Mouse (Mus musculus) hindbrain, embryonic 10.5 days (tissue): ENCODE results near the gene Wdr35. TPM values are rescaled to one million over a fixed set of nuclear protein-coding genes. Genes with fewer than 3 reads are reported as not detected.

Experiments used
- DNase-seq: peaks from one replicate; pipeline ENCODE4 v3.0.0-alpha.2; 2017; ENCODE audit warnings: low spot score
- H3K27ac ChIP-seq: fragments of 300-500 bp; sonication (generic); 2 replicates; pipeline ENCODE4 v1.5.1; 2016; ENCODE audit warnings: mild to moderate bottlenecking, moderate library complexity
- H3K27me3 ChIP-seq: fragments of 300-500 bp; sonication (generic); 2 replicates; pipeline ENCODE4 v1.6.1; 2016; ENCODE audit warnings: mild to moderate bottlenecking; ENCODE audit not compliant: poor library complexity, insufficient read depth, severe bottlenecking
- H3K36me3 ChIP-seq: fragments of 300-500 bp; sonication (generic); 2 replicates; pipeline ENCODE4 v1.6.1; 2016; ENCODE audit warnings: mild to moderate bottlenecking, moderate library complexity
- H3K4me1 ChIP-seq: fragments of 300-500 bp; sonication (generic); replicated peaks from 2 replicates; pipeline ENCODE4 v1.6.1; 2016; ENCODE audit warnings: mild to moderate bottlenecking
- H3K4me3 ChIP-seq: fragments of 300-500 bp; sonication (generic); 2 replicates; pipeline ENCODE4 v1.5.1; 2016; ENCODE audit warnings: mild to moderate bottlenecking, moderate library complexity
- H3K9me3 ChIP-seq: fragments of 300-500 bp; sonication (generic); 2 replicates; pipeline ENCODE4 v1.6.1; 2016; ENCODE audit warnings: mild to moderate bottlenecking, moderate library complexity
- WGBS: fragments of 180-500 bp; shearing (Covaris S2); methylation state at CpG from one replicate; pipeline ENCODE4 v1.1.7; 2016; 5-methylcytosine and 5-hydroxymethylcytosine counted together
- polyA plus RNA-seq: library from polyadenylated mRNA; unstranded; fragments of >200 nt; fragmentation: Nextera tagmentation; extraction: Ambion mirVana; gene quantifications from 2 replicates; pipeline ENCODE4 v1.2.1, GENCODE M21; 2016

Wdr35 gene
- polyA plus RNA-seq, 1 experiment from 2014 or later = 21.1 TPM

DNA sequence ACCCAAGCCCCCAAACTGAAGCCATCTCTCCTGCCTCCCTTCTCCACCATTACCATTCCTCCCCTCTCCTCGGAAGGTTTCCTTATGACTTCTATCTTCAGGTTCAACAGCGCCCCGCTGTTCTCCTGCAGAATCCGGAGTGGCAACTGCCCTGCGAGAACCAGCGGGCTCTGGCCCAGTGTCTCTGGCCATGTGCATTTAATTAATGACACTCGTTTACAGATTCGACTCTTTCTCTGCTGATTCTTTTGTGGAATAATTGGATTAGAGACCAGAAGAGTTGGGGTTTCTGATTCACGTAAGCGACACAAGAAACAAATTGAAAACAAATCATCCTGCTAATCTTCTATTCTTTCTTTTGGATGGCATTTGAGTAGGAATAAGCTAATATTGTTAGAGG, 20.6 kb upstream of the Wdr35 start:
- H3K4me1 ChIP-seq = peaks cover 4% of the 10 kb centered on the region
- peaks cover 25% of the 10 kb centered on the region for H3K27me3 ChIP-seq
- H3K27ac ChIP-seq = no peak overlapping the region
- no peak for DNase-seq
- no peaks in the 10 kb centered on the region for H3K9me3 ChIP-seq
- no peaks in the 10 kb centered on the region for H3K36me3 ChIP-seq
- 68% methylated on average over 10 of the region's 10 CpGs for WGBS
- no peak overlapping the region for H3K4me3 ChIP-seq

DNA sequence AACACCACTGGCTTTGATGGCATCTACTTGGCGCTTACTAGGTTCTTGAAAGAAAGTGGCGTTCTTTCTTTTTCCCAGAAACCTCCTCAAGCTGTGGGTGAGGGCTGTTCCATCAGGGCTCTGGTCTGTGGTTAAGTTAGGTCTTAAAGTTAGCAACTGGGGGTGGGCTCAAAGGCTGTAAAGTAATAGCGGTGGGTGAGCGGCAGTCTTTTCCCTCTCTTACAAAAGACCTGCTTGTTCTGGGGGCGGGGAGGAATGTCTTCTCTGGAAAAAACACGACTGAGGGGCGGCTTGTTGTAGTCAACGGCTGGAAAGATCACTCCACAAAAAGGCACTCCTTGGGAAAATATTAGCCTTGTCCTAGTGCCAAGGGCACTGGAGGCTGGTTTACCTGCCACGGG, 19.5 kb upstream of the Wdr35 start:
- 45% methylated on average over 9 of the region's 9 CpGs for WGBS

DNA sequence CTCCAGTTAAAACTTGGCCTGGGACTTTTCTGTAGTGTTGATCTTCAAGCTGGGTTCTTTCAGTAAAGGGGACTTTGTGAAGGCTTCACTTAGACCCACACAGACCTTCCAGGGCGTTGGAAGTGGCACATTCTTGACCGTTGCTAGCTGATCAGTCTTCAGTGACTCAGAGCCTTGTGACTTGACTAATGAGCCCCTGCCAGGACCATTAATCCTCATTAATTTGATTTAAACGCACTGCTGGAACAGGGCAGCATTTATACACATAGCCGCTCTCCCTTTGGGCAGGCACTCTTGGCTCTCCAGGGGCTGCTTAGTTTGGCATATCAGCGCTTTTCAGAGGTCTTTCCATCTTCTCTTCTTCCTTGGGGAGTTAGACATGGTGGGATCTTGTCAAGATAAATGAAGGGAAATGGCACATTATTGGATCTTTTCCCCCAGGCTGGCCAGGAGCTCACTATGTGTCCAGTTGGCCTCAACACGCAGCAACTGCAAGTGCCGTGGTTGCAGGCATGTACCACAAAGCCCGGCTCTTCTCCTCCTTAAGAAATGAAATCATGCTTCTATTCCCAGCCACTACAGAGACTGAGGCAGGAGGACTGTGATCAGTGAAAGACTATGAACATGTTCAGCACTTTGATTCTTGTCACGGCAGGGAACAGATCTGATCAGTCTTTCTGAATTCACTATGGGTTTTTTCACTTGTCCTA, 11.9 kb upstream of the Wdr35 start:
- 0 out of 2 replicates have a peak, but pooled peaks cover 3% of the 10 kb centered on the region for H3K4me1 ChIP-seq
- 76% methylated on average over 9 of the region's 9 CpGs for WGBS
- no peak for DNase-seq
- H3K36me3 ChIP-seq = no peaks in the 10 kb centered on the region
- H3K4me3 ChIP-seq = no peak overlapping the region
- H3K9me3 ChIP-seq = no peaks in the 10 kb centered on the region
- no peak overlapping the region for H3K27ac ChIP-seq
- H3K27me3 ChIP-seq = no peaks in the 10 kb centered on the region

More for the DNA sequence above, 19.5 kb upstream of the Wdr35 start:
- H3K36me3 ChIP-seq = no peaks in the 10 kb centered on the region
- H3K27ac ChIP-seq = no peak overlapping the region
- H3K9me3 ChIP-seq = no peaks in the 10 kb centered on the region
- H3K4me3 ChIP-seq = no peak overlapping the region
- no peak for DNase-seq
- peaks cover 15% of the 10 kb centered on the region for H3K27me3 ChIP-seq
- no peaks in the 10 kb centered on the region; the same call in 1 of the 2 replicates for H3K4me1 ChIP-seq

DNA sequence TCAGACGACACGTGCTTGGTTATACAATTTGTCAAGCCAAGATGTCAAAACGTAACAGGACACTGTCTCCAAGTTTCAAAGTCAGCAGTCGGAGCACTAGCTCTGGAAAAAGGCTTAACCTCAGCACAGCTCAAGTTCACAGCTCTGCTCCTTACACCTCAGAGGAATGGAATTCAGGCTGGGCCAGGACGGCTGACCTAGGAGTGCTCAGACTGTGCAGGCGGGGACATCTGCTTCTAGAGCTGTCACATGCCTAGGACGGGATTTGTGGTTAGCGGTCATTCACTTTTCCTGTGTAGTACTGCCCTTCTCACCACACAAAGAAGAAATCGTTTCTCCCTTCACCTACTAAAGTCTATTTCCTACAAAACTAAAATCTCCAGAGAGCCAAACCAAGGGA, 3.9 kb upstream of the Wdr35 start:
- Histone ChIP-seq H3K4me3 (no peak overlapping the region), H3K36me3 (no peaks in the 10 kb centered on the region), H3K9me3 (no peaks in the 10 kb centered on the region), H3K4me1 (peaks cover 14% of the 10 kb centered on the region), H3K27ac (no peak overlapping the region), H3K27me3 (peaks cover 6% of the 10 kb centered on the region)
- peak; percentile 44 for DNase-seq
- 45% methylated on average over 9 of the region's 9 CpGs for WGBS

DNA sequence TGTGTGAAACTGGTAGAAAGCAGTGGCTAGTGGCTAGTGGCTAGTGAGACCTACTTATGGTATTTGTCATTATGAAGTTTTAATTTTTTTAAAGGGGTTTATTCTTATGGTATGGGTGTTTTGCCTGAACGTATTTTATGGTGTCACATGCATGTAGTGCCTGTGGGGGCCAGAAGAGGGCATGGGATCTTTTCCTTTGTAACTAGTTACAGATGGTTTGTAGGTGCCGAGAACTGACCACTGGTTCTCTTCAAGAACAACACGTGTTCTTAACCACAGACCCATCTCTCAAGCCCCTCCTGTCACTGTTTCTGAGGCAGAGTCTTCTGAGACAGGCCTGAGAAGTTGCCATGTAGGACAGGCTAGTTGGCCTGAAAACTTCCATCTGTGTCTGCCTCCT, 1.4 kb downstream of the Wdr35 start:
- peaks cover 19% of the 10 kb centered on the region for H3K36me3 ChIP-seq
- H3K27ac ChIP-seq = no peak overlapping the region
- no peaks in the 10 kb centered on the region for H3K9me3 ChIP-seq
- WGBS = 95% methylated on average over 3 of the region's 3 CpGs
- H3K4me3 ChIP-seq = peak overlapping the region; percentile 72
- peaks cover 6% of the 10 kb centered on the region for H3K27me3 ChIP-seq
- DNase-seq = no peak
- peaks cover 14% of the 10 kb centered on the region for H3K4me1 ChIP-seq

DNA sequence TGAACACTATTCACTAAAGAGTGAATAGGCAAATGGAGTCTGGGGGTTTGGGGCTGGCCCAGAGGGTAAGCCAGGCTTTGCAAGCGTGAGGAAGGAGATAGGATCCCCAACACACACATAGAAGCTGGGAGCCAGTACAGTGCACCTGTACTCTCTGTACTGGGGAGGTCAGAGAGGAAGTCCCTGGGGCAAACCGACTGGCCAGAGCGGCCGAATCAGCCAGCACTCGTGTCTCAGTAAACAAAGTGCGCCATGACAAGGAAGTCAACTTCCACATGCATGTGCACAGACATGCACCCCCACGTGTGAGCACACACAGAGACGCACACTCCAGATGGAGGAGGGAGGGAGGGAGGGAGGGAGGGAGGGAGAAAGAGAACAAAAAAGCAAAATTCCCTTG, 19.5 kb downstream of the Wdr35 start:
- Histone ChIP-seq H3K4me3 (no peak overlapping the region), H3K27me3 (no peaks in the 10 kb centered on the region), H3K4me1 (no peaks in the 10 kb centered on the region), H3K27ac (no peak overlapping the region), H3K9me3 (no peaks in the 10 kb centered on the region), H3K36me3 (peaks cover 26% of the 10 kb centered on the region)
- no peak for DNase-seq
- WGBS = 78% methylated on average over 8 of the region's 8 CpGs

DNA sequence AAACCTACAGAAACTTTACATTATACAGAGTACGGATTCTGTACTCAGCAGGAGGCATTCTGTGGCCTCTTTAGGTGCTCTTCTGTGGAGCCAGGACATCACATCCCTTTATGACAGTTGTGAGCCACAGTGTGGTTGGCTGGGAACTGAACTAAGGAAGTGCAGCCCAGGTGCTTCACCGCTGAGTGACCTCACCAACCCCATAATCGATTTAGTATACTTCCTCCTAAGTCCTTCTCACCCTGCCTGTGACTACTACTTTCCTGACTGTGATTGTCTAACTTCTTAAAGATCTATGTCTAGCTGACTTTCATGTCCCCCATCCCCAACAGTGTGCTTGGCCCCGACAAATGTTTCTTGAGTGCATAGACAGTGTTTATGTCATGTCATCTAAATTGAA, 24.6 kb downstream of the Wdr35 start:
- Histone ChIP-seq H3K4me1 (no peaks in the 10 kb centered on the region), H3K27ac (no peak overlapping the region), H3K36me3 (peaks cover 11% of the 10 kb centered on the region), H3K27me3 (no peaks in the 10 kb centered on the region), H3K4me3 (no peak overlapping the region), H3K9me3 (no peaks in the 10 kb centered on the region)
- 95% methylated on average over 4 of the region's 4 CpGs for WGBS
- no peak for DNase-seq

DNA sequence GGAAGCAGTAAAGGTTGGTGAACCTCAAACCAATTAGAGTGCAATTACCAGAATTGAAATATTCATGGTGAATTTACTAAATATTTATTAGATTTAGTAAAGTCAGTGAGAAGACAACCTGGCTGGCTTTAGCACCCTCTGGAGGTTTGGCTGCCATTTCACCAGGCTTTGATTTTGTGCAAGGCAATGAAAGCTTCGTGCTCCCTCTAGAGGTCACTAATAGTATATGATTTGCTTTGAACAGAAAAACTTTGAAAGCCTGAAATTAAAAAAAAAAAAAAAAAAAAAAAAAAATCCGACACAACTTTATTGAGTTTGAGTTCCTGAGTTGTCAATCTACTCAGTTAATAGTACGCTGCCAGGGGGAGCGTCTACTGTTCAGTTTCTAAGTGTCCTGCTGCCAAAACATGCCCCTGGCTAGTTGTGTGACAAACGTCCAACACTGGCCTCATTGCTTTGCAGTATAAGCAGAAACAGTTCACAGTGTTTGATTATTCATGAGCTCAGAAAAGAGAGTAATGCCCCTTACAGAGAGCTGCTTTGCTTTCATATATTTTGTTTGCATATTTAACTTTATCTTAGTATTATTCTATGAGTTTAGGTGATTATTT, 28.5 kb downstream of the Wdr35 start:
- 15% methylated on average over 5 of the region's 5 CpGs for WGBS
- Histone ChIP-seq H3K9me3 (no peaks in the 10 kb centered on the region), H3K4me3 (no peak overlapping the region), H3K36me3 (peaks cover 14% of the 10 kb centered on the region), H3K27me3 (no peaks in the 10 kb centered on the region), H3K27ac (no peak overlapping the region), H3K4me1 (no peaks in the 10 kb centered on the region)
- peak; percentile 44 for DNase-seq

DNA sequence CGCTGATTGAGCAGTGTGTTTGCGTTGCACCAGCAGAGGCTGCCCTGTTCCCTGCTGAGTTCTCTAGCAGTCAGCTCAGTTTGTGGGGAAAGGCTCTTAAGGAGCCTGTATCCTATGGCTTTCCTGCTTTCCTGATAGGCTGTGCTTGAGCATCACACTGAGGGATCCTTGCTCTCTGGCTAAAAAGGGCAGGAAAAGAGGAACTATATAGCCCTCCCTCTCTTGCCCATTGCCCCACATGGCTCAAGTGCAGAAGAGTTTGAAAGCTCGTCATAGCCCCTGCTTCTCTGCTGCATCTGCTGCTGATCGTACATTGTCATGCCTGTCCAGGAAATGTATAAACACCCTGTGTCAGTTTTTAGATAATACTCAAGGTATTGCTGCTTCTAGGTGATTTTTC, 33.5 kb downstream of the Wdr35 start:
- 58% methylated on average over 4 of the region's 4 CpGs for WGBS
- no peak for DNase-seq
- Histone ChIP-seq H3K4me3 (no peak overlapping the region), H3K36me3 (peaks cover 13% of the 10 kb centered on the region; the same call in 1 of the 2 replicates), H3K4me1 (no peaks in the 10 kb centered on the region), H3K27ac (no peak overlapping the region), H3K9me3 (no peaks in the 10 kb centered on the region), H3K27me3 (no peaks in the 10 kb centered on the region)

DNA sequence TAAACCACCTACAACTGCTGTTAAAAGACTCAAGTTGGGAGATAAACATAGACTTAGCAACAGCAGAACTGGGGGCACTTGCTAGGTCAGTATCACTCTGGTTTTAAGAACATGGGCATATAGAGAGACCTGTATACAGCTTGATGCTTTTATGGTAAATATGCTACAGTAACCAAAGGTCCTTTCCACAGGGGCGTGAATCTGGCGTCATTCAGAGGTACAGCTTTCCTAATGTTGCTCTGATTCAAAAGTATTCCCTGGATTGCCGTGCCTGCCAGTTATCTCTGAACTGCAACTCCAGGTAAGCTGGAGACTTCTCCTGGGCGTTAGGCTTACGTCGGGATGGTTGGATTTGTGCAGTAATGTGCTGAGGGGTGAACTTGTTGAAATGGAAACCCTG, 34.1 kb downstream of the Wdr35 start:
- WGBS = 94% methylated on average over 6 of the region's 6 CpGs
- no peak overlapping the region for H3K4me3 ChIP-seq
- H3K9me3 ChIP-seq = no peaks in the 10 kb centered on the region
- H3K36me3 ChIP-seq = peaks cover 19% of the 10 kb centered on the region; the same call in 1 of the 2 replicates
- no peak for DNase-seq
- H3K27me3 ChIP-seq = no peaks in the 10 kb centered on the region
- H3K4me1 ChIP-seq = no peaks in the 10 kb centered on the region
- no peak overlapping the region for H3K27ac ChIP-seq

DNA sequence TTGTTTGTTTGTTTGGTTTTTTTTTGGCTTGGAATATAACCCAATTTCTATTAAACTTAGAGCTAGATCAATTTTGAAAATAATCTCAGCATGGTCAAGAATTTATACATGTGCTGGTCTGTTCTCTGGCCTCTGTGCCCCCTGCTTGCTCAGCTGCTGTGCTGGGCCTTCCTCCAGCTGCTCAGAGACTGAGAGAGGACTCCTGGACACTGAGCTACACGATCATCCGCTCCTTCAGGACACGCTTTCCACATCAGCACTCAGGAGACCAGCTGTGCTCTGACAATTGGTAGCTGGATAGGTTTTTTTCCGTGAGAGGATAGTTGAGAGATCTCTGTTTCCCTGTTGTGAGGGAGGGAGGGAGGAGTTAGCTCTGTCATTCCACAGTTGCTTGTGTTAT, 36.6 kb downstream of the Wdr35 start:
- 69% methylated on average over 4 of the region's 4 CpGs for WGBS
- Histone ChIP-seq H3K4me3 (no peak overlapping the region), H3K36me3 (peaks cover 18% of the 10 kb centered on the region; the same call in 1 of the 2 replicates), H3K27me3 (no peaks in the 10 kb centered on the region), H3K9me3 (no peaks in the 10 kb centered on the region), H3K4me1 (no peaks in the 10 kb centered on the region), H3K27ac (no peak overlapping the region)
- no peak for DNase-seq

DNA sequence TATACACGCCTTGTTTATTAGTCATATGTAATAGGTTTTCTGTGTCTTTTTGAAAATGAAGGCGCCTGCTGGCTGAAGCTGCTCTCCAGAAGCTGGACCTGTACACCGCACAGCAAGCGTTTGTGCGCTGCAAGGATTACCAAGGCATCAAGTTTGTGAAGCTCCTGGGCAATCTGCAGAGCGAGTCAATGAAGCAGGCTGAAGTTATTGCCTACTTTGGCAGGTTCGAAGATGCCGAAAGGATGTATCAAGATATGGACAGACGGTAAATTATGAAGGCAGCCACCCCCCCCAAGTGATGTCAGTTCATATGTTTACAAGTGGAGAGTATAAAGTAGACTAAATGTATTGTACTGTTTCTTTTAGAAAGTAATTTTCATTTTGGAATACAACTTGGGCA, 42.7 kb downstream of the Wdr35 start:
- WGBS = 94% methylated on average over 9 of the region's 9 CpGs
- H3K4me3 ChIP-seq = no peak overlapping the region
- no peak for DNase-seq
- no peaks in the 10 kb centered on the region for H3K27me3 ChIP-seq
- H3K4me1 ChIP-seq = no peaks in the 10 kb centered on the region
- H3K9me3 ChIP-seq = no peaks in the 10 kb centered on the region
- peaks cover 39% of the 10 kb centered on the region for H3K36me3 ChIP-seq
- H3K27ac ChIP-seq = no peak overlapping the region

DNA sequence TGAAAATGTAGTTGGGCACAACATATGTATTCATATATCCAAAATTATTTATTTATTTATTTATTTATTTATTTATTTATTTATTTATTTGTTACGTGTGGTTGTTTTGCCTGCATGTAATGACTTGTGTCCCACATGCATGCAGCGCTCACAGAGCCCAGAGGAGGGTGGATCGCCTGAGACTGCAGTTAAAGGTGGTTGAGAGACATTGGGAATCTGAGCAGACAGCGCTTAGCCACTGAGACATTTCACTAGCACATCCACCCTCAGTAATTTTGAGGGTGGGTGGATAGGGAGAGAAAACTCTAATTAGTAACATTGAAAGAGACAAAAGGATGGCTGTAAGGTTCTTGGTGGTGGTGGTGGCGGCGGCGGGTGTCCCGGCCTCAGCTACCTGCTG, 46.7 kb downstream of the Wdr35 start:
- DNase-seq = no peak
- WGBS = 90% methylated on average over 8 of the region's 8 CpGs
- Histone ChIP-seq H3K27me3 (no peaks in the 10 kb centered on the region), H3K9me3 (no peaks in the 10 kb centered on the region), H3K27ac (no peak overlapping the region), H3K36me3 (peaks cover 32% of the 10 kb centered on the region), H3K4me3 (no peak overlapping the region), H3K4me1 (no peaks in the 10 kb centered on the region)
